In genomic region chr1:75016846-75017245, GRCm38 (mm10) we compare ENCODE assay signal across 8 mouse cellular contexts.
DNase-seq lines count a peak whose midpoint lies in the region; ATAC-seq and TF ChIP-seq lines count a peak whose summit lies in the region.

No protein-coding gene starts in this region.

- H3K27ac ChIP-seq in kidney, embryonic 16.5 days (ENCODE audit: low read length): no peak overlapping the region
- no peak overlapping the region for H3K27ac ChIP-seq in limb, embryonic 14.5 days (replicated peaks; ENCODE audit: low read depth, low read length)
- no peak overlapping the region for H3K27ac ChIP-seq in olfactory bulb, adult 2 months (ENCODE audit: insufficient read depth, low read depth, low read length)

- H3K9me3 ChIP-seq in kidney, embryonic 16.5 days (ENCODE audit: low read length): no peaks in the 10 kb centered on the region
- no peaks in the 10 kb centered on the region for H3K9me3 ChIP-seq in limb, embryonic 14.5 days (ENCODE audit: control insufficient read depth, low read length)

- H3K36me3 ChIP-seq in kidney, embryonic 16.5 days (ENCODE audit: insufficient read depth, low read length): no peaks in the 10 kb centered on the region
- H3K36me3 ChIP-seq in limb, embryonic 14.5 days (ENCODE audit: control insufficient read depth, insufficient read depth, low read length): no peaks in the 10 kb centered on the region

- peak; percentile 67; the same call in 1 of the 2 replicates for ATAC-seq in kidney, embryonic 16.5 days (ENCODE audit: low FRiP score, low TSS enrichment)
- ATAC-seq in limb, embryonic 14.5 days (ENCODE audit: low FRiP score, low read depth): peak; percentile 63; the same call in 1 of the 2 replicates

- DNase-seq in 416B (ENCODE audit: low read depth) (peak; percentile 79), WW6 (ENCODE audit: low read depth, low spot score) (peak; percentile 49)
- DNase-seq in cerebellum, postnatal 36 days: peak; percentile 78 to 84
- peak; percentile 57 to 66 for DNase-seq in gastrocnemius, adult 8-10 months (ENCODE audit: low spot score in 2 of 2)
- DNase-seq in limb, embryonic 14.5 days (ENCODE audit: low spot score): peak; percentile 83
- peak; percentile 52 for DNase-seq in thymus, postnatal 0 days (ENCODE audit: low spot score)

- no peak overlapping the region for H3K4me3 ChIP-seq in kidney, embryonic 16.5 days (ENCODE audit: low read length)
- H3K4me3 ChIP-seq in limb, embryonic 14.5 days (replicated peaks; ENCODE audit: low read length): no peak overlapping the region
- H3K4me3 ChIP-seq in olfactory bulb, adult 2 months (ENCODE audit: insufficient read depth, low read depth, low read length): no peak overlapping the region

- H3K4me1 ChIP-seq in kidney, embryonic 16.5 days (ENCODE audit: insufficient read depth, low read length): peaks cover 25% of the 10 kb centered on the region
- peaks cover 16% of the 10 kb centered on the region for H3K4me1 ChIP-seq in limb, embryonic 14.5 days (ENCODE audit: control insufficient read depth, insufficient read depth, low read length)
- H3K4me1 ChIP-seq in olfactory bulb, adult 2 months (ENCODE audit: control insufficient read depth, insufficient read depth, low read length): peaks cover 6% of the 10 kb centered on the region

- H3K4me2 ChIP-seq in kidney, embryonic 16.5 days (replicated peaks; ENCODE audit: low read depth, low read length): no peak overlapping the region
- no peak overlapping the region for H3K4me2 ChIP-seq in limb, embryonic 14.5 days (replicated peaks; ENCODE audit: low read depth, low read length, severe bottlenecking)

- peak; percentile 65; the same call in 1 of the 2 replicates for TF ChIP-seq CTCF in olfactory bulb, adult 2 months (IDR thresholded peaks at IDR 0.05; ENCODE audit: insufficient read depth, low read depth, low read length)

- no peak for TF ChIP-seq POLR2A in limb, embryonic 14.5 days (IDR thresholded peaks at IDR 0.05; ENCODE audit: borderline replicate concordance, extremely low read depth, insufficient read depth, insufficient read length)
- TF ChIP-seq POLR2A in olfactory bulb, adult 2 months (IDR thresholded peaks at IDR 0.05; ENCODE audit: insufficient read depth, low read depth, low read length): no peak

- no peaks in the 10 kb centered on the region; the same call in 1 of the 2 replicates for H3K27me3 ChIP-seq in kidney, embryonic 16.5 days (ENCODE audit: insufficient read depth, low read length)
- no peaks in the 10 kb centered on the region for H3K27me3 ChIP-seq in limb, embryonic 14.5 days (ENCODE audit: control insufficient read depth, insufficient read depth, low read length)

- no peak overlapping the region for H3K9ac ChIP-seq in kidney, embryonic 16.5 days (replicated peaks; ENCODE audit: low read length)
- H3K9ac ChIP-seq in limb, embryonic 14.5 days (ENCODE audit: low read depth, low read length, severe bottlenecking): no peak overlapping the region

- 4% methylated on average over 6 of the region's 6 CpGs for WGBS in kidney, embryonic 16.5 days
- 6% methylated on average over 6 of the region's 6 CpGs for WGBS in limb, embryonic 14.5 days
- whole genome bisulfite sequencing in olfactory bulb, adult 2 months: 4% methylated on average over 6 of the region's 6 CpGs
